Mouse (Mus musculus): ENCODE results near the gene Nutf2. TPM values are rescaled to one million over a fixed set of nuclear protein-coding genes. Genes with fewer than 3 reads are reported as not detected.

Nutf2 gene
- polyA plus RNA-seq, 1 experiment from 2014 or later: 188 TPM

GRCm38 (mm10) chr8:105889756-105890465, 29.5 kb downstream of the Nutf2 start:
- Histone ChIP-seq H3K9ac (ENCODE audit: low read depth, low read length) (no peak overlapping the region), H3K4me2 (ENCODE audit: low read length) (no peak overlapping the region), H3K4me1 (replicated peaks; ENCODE audit: insufficient read depth, low read length) (no peaks in the 10 kb centered on the region), H3K27ac (no peak overlapping the region), H3K9me3 (replicated peaks; ENCODE audit: low read length) (no peaks in the 10 kb centered on the region), H3K27me3 (ENCODE audit: insufficient read depth, low read length) (no peaks in the 10 kb centered on the region), H3K4me3 (replicated peaks; ENCODE audit: low read depth, low read length) (no peak overlapping the region), H3K36me3 (ENCODE audit: insufficient read depth, low read length) (peaks cover 65% of the 10 kb centered on the region)
- DNase-seq (ENCODE audit: low spot score): no peak
- no peak for TF ChIP-seq CTCF (IDR thresholded peaks at IDR 0.05; ENCODE audit: low read depth)
- no peak for ATAC-seq (replicated peaks; ENCODE audit: low FRiP score, low read depth)
- 95% methylated on average over 12 of the region's 12 CpGs for WGBS

DNA sequence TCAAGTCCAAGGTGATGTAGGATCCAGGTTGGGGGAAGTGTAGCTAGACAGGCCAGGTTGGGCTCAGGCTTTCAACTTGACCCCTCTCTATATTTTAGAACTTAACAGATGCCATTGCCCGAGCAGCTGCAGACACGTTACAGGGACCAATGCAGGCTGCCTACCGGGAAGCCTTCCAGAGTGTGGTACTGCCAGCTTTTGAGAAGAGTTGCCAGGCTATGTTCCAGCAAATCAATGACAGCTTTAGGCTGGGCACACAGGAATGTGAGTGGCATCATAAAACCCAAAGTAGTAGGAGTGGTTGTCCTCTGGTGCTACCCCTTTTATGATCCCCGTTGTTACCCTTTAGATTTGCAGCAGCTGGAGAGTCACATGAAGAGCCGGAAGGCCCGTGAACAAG, 30.5 kb downstream of the Nutf2 start:
- Histone ChIP-seq H3K4me2 (ENCODE audit: low read length) (no peak overlapping the region), H3K4me1 (replicated peaks; ENCODE audit: insufficient read depth, low read length) (no peaks in the 10 kb centered on the region), H3K4me3 (replicated peaks; ENCODE audit: low read depth, low read length) (no peak overlapping the region), H3K36me3 (ENCODE audit: insufficient read depth, low read length) (peaks cover 59% of the 10 kb centered on the region), H3K9me3 (replicated peaks; ENCODE audit: low read length) (no peaks in the 10 kb centered on the region), H3K27ac (no peak overlapping the region), H3K27me3 (ENCODE audit: insufficient read depth, low read length) (no peaks in the 10 kb centered on the region), H3K9ac (ENCODE audit: low read depth, low read length) (no peak overlapping the region)
- ATAC-seq (replicated peaks; ENCODE audit: low FRiP score, low read depth): no peak
- DNase-seq (ENCODE audit: low spot score): no peak
- TF ChIP-seq CTCF (IDR thresholded peaks at IDR 0.05; ENCODE audit: low read depth): no peak
- WGBS: 81% methylated on average over 6 of the region's 6 CpGs

DNA sequence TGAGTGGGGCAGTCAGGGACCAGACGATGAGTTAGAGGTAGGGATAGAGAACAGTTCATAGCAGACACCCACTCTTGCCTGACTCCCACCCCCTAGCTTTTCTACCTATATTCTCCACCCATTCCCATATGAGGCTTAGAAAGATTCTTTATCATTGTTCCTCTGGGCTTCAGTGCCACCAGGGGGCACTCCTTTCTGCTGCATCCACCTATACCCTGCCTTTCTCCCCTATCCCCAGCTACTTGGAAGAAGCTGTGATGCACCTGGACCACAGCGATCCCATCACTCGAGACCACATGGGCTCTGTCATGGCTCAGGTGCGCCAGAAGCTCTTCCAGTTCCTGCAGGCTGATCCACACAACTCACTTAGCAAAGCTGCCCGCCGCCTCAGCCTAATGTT, 32.1 kb downstream of the Nutf2 start:
- no peak overlapping the region for H3K9ac ChIP-seq (ENCODE audit: low read depth, low read length)
- peak; percentile 15 for DNase-seq (ENCODE audit: low spot score)
- 89% methylated on average over 6 of the region's 6 CpGs for WGBS
- no peak overlapping the region for H3K27ac ChIP-seq
- H3K4me2 ChIP-seq (ENCODE audit: low read length): no peak overlapping the region
- H3K9me3 ChIP-seq (replicated peaks; ENCODE audit: low read length): no peaks in the 10 kb centered on the region
- H3K4me3 ChIP-seq (replicated peaks; ENCODE audit: low read depth, low read length): no peak overlapping the region
- TF ChIP-seq CTCF (IDR thresholded peaks at IDR 0.05; ENCODE audit: low read depth): peak; percentile 64
- H3K4me1 ChIP-seq (replicated peaks; ENCODE audit: insufficient read depth, low read length): no peaks in the 10 kb centered on the region
- H3K36me3 ChIP-seq (ENCODE audit: insufficient read depth, low read length): peaks cover 44% of the 10 kb centered on the region
- no peak for ATAC-seq (replicated peaks; ENCODE audit: low FRiP score, low read depth)
- H3K27me3 ChIP-seq (ENCODE audit: insufficient read depth, low read length): no peaks in the 10 kb centered on the region

DNA sequence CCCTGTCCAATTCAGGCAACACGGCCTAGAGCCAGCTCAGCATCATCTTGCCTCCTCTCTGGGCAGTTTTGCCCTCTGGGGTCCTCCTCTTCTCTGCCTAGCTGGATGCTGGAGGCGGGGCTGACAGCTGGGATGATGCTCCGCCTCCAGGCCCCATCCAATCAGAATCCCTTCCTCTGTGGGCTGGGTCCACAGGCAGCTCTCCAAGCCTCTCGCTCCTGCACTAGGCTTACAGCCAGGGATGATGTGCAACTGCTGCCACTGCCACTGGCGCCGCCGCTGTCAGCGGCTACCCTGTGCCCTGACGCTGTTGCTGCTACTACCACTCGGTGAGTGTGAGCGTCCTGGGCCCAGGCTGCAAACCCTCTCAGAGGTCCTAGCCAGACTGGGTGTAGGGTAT, 33.0 kb downstream of the Nutf2 start, which contains the start of gene Nrn1l:
Gene Nrn1l, plus strand, starts transcription at position 229 of the 400 bp plus-strand sequence.
- Histone ChIP-seq H3K9me3 (replicated peaks; ENCODE audit: low read length) (no peaks in the 10 kb centered on the region), H3K4me3 (replicated peaks; ENCODE audit: low read depth, low read length) (no peak within 1 kb of the TSS), H3K36me3 (ENCODE audit: insufficient read depth, low read length) (peaks cover 35% of the 10 kb centered on the region), H3K4me2 (ENCODE audit: low read length) (peak within 1 kb of the TSS; percentile 26), H3K27me3 (ENCODE audit: insufficient read depth, low read length) (no peaks in the 10 kb centered on the region), H3K9ac (ENCODE audit: low read depth, low read length) (no peak within 1 kb of the TSS), H3K4me1 (replicated peaks; ENCODE audit: insufficient read depth, low read length) (no peaks in the 10 kb centered on the region), H3K27ac (no peak within 1 kb of the TSS)
- WGBS: 10% methylated on average over 11 of the region's 11 CpGs
- peak; percentile 90 for ATAC-seq (replicated peaks; ENCODE audit: low FRiP score, low read depth)
- TF ChIP-seq CTCF (IDR thresholded peaks at IDR 0.05; ENCODE audit: low read depth): no peak
- peak; percentile 93 for DNase-seq (ENCODE audit: low spot score)

GRCm38 (mm10) chr8:105897801-105898480, 37.6 kb downstream of the Nutf2 start:
- Histone ChIP-seq H3K4me1 (replicated peaks; ENCODE audit: insufficient read depth, low read length) (no peaks in the 10 kb centered on the region), H3K9ac (ENCODE audit: low read depth, low read length) (no peak overlapping the region), H3K4me2 (ENCODE audit: low read length) (no peak overlapping the region), H3K36me3 (ENCODE audit: insufficient read depth, low read length) (no peaks in the 10 kb centered on the region), H3K27me3 (ENCODE audit: insufficient read depth, low read length) (no peaks in the 10 kb centered on the region), H3K4me3 (replicated peaks; ENCODE audit: low read depth, low read length) (no peak overlapping the region), H3K9me3 (replicated peaks; ENCODE audit: low read length) (no peaks in the 10 kb centered on the region), H3K27ac (no peak overlapping the region)
- 83% methylated on average over 9 of the region's 9 CpGs for WGBS
- DNase-seq (ENCODE audit: low spot score) (no peak), ATAC-seq (replicated peaks; ENCODE audit: low FRiP score, low read depth) (no peak)
- TF ChIP-seq CTCF (IDR thresholded peaks at IDR 0.05; ENCODE audit: low read depth): no peak

DNA sequence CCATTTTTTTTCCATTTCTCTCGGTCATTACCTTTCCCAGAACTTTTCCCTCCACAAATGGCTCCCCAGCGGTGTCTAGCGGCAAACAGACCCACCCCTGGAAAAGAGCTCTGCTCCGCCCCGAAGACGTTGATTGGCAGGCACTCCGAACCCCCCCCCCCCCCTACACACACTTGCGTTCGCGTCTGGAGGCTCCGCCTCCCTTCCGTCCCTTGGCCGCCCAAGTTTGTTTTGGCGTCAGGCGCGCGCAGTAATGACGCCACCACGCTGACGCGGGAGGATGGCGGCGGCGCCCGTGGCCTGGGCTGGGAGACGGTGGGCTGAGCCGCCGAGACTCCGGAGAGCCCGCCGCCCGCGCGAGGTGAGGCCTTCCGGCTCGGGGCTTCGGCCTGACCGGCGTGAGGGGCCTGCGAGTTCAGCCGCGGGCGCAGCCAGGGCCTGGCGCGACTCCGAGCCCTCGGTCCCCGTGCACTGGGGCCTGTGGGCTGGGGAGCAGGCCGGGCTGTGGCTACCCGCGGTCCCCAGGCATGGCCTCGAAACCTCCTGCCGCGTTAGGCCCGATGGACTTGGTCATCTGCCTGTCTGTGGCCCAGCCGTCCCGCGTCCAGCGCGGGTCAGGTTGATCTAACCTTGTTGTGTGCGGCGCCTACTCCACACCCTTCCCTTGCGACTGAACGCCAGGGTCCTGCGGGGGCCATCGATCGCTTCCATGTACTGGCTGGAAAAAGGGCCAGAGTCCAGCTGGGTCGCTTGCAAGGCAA, 40.0 kb downstream of the Nutf2 start, which contains the start of gene Pskh1:
Gene Pskh1, plus strand, starts transcription at position 262 of the 761 bp plus-strand sequence.
- peak within 1 kb of the TSS; percentile 89 for H3K4me3 ChIP-seq (replicated peaks; ENCODE audit: low read depth, low read length)
- no peaks in the 10 kb centered on the region for H3K36me3 ChIP-seq (ENCODE audit: insufficient read depth, low read length)
- H3K9ac ChIP-seq (ENCODE audit: low read depth, low read length): peak within 1 kb of the TSS; percentile 96
- ATAC-seq (replicated peaks; ENCODE audit: low FRiP score, low read depth) (peak; percentile 95), DNase-seq (ENCODE audit: low spot score) (peak; percentile 96)
- no peaks in the 10 kb centered on the region for H3K9me3 ChIP-seq (replicated peaks; ENCODE audit: low read length)
- peak within 1 kb of the TSS; percentile 92 for H3K27ac ChIP-seq
- no peaks in the 10 kb centered on the region for H3K27me3 ChIP-seq (ENCODE audit: insufficient read depth, low read length)
- under 1% methylated on average over 68 of the region's 68 CpGs for WGBS
- no peak; the same call in 1 of the 2 replicates for TF ChIP-seq CTCF (IDR thresholded peaks at IDR 0.05; ENCODE audit: low read depth)
- no peaks in the 10 kb centered on the region for H3K4me1 ChIP-seq (replicated peaks; ENCODE audit: insufficient read depth, low read length)
- H3K4me2 ChIP-seq (ENCODE audit: low read length): peak within 1 kb of the TSS; percentile 61
